Mouse (Mus musculus): ENCODE results near the gene Ewsr1. TPM values are rescaled to one million over a fixed set of nuclear protein-coding genes. Genes with fewer than 3 reads are reported as not detected.
A peak's percentile ranks its signal among the peaks of the same experiment; 100 is the strongest.

The Ewsr1 gene
- total RNA-seq (2014; fragmentation: Nextera tagmentation) (454 and 476 TPM in 2 replicates), total RNA-seq (2017) (527 and 560 TPM in 2 replicates), polyA plus RNA-seq (2012) (1,012 and 1,154 TPM in 2 replicates)

GRCm38 (mm10) chr11:5098736-5099542 is at the start of gene Ewsr1, which contains the start of gene Rhbdd3:
Gene Ewsr1, minus strand, starts transcription at chr11:5099266.
Gene Rhbdd3, plus strand, starts transcription at chr11:5098926.
- Histone ChIP-seq H3K4me1 (ENCODE audit: insufficient read depth, low read depth, low read length) (peaks cover 70% of the 10 kb centered on the region), H3K27me3 (ENCODE audit: insufficient read depth, low read length) (no peaks in the 10 kb centered on the region), H3K36me3 (replicated peaks) (peaks cover 49% of the 10 kb centered on the region), H3K4me3 (ENCODE audit: low read depth, low read length) (peak within 1 kb of the TSS; percentile 93), H3K9me3 (replicated peaks) (no peaks in the 10 kb centered on the region)
- no peak for TF ChIP-seq GATA1 (IDR thresholded peaks at IDR 0.05; ENCODE audit: borderline replicate concordance, low read length)
- no peak for TF ChIP-seq TAL1 (conservative IDR thresholded peaks at IDR 0.05; ENCODE audit: low read depth, low read length)
- TF ChIP-seq CTCF (IDR thresholded peaks at IDR 0.05; ENCODE audit: low read depth, low read length): no peak
- TF ChIP-seq POLR2AphosphoS5 (IDR thresholded peaks at IDR 0.05; ENCODE audit: insufficient replicate concordance, low read depth, low read length): no peak
- no peak for TF ChIP-seq GATA2 (IDR thresholded peaks at IDR 0.05; ENCODE audit: borderline replicate concordance, low read depth, low read length)
- peak; percentile 58 for ATAC-seq (ENCODE audit: extremely low read depth, insufficient number of reproducible peaks, low FRiP score, poor library complexity, severe bottlenecking)
- DNase-seq (ENCODE audit: low spot score): peak; percentile 84

DNA sequence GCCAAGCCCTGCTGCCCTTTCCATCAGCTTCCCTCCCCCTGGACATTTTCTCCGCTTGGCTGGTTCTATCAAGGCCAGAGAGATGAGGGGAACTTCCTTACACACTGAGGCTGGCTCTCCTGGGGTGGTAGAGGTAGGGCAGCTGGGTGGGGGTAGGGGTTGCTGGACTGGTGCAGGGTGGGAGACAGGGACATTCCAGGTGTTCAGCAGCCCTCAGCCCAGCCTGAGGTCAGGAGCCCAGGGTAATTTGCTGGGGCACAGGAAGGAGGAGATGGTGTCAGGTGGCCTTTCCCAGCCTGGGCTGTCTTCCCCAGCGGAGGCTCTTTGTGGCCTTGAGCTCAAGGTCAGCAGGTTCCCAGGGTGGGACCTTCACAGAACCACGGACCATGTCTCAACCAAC is 46.5 kb upstream of the Ewsr1 start:
- DNase-seq (ENCODE audit: low spot score) (no peak), ATAC-seq (ENCODE audit: extremely low read depth, insufficient number of reproducible peaks, low FRiP score, poor library complexity, severe bottlenecking) (no peak)
- TF ChIP-seq CTCF (IDR thresholded peaks at IDR 0.05; ENCODE audit: low read depth, low read length) (no peak), POLR2AphosphoS5 (IDR thresholded peaks at IDR 0.05; ENCODE audit: insufficient replicate concordance, low read depth, low read length) (no peak), GATA2 (IDR thresholded peaks at IDR 0.05; ENCODE audit: borderline replicate concordance, low read depth, low read length) (no peak), TAL1 (conservative IDR thresholded peaks at IDR 0.05; ENCODE audit: low read depth, low read length) (no peak), GATA1 (IDR thresholded peaks at IDR 0.05; ENCODE audit: borderline replicate concordance, low read length) (no peak)
- no peaks in the 10 kb centered on the region for H3K36me3 ChIP-seq (replicated peaks)
- no peak overlapping the region for H3K4me3 ChIP-seq (ENCODE audit: low read depth, low read length)
- H3K9me3 ChIP-seq (replicated peaks): no peaks in the 10 kb centered on the region
- H3K4me1 ChIP-seq (ENCODE audit: insufficient read depth, low read depth, low read length): no peaks in the 10 kb centered on the region
- H3K27me3 ChIP-seq (ENCODE audit: insufficient read depth, low read length): peaks cover 44% of the 10 kb centered on the region

GRCm38 (mm10) chr11:5141965-5142364 is 42.9 kb upstream of the Ewsr1 start:
- H3K9me3 ChIP-seq (replicated peaks): no peaks in the 10 kb centered on the region
- DNase-seq (ENCODE audit: low spot score) (no peak), ATAC-seq (ENCODE audit: extremely low read depth, insufficient number of reproducible peaks, low FRiP score, poor library complexity, severe bottlenecking) (no peak)
- peaks cover 53% of the 10 kb centered on the region for H3K27me3 ChIP-seq (ENCODE audit: insufficient read depth, low read length)
- H3K36me3 ChIP-seq (replicated peaks): no peaks in the 10 kb centered on the region
- no peaks in the 10 kb centered on the region for H3K4me1 ChIP-seq (ENCODE audit: insufficient read depth, low read depth, low read length)
- no peak for TF ChIP-seq GATA1 (IDR thresholded peaks at IDR 0.05; ENCODE audit: borderline replicate concordance, low read length)
- TF ChIP-seq POLR2AphosphoS5 (IDR thresholded peaks at IDR 0.05; ENCODE audit: insufficient replicate concordance, low read depth, low read length): no peak
- no peak for TF ChIP-seq GATA2 (IDR thresholded peaks at IDR 0.05; ENCODE audit: borderline replicate concordance, low read depth, low read length)
- TF ChIP-seq CTCF (IDR thresholded peaks at IDR 0.05; ENCODE audit: low read depth, low read length): no peak
- TF ChIP-seq TAL1 (conservative IDR thresholded peaks at IDR 0.05; ENCODE audit: low read depth, low read length): no peak
- no peak overlapping the region for H3K4me3 ChIP-seq (ENCODE audit: low read depth, low read length)

DNA sequence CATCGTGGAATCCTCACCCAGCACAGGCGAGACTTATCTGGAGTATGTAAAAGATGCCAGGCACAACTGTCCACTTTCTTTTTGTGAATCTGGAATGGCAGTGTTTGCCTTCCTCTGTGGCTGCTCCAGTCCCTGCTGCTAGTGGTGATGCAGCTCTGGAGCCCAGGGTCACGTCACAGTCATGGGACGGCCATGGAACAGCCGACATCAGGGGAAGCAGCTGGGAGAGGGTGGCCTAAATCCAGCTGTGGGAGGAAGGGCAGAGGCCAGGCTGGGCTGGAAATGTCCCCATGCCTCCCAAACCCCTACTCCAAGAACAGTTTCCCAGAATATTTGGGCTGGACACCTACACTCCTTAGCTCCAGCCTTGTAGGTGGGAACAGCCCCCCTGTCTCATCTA is 42.2 kb upstream of the Ewsr1 start:
- ATAC-seq (ENCODE audit: extremely low read depth, insufficient number of reproducible peaks, low FRiP score, poor library complexity, severe bottlenecking) (no peak), DNase-seq (ENCODE audit: low spot score) (no peak)
- no peaks in the 10 kb centered on the region for H3K4me1 ChIP-seq (ENCODE audit: insufficient read depth, low read depth, low read length)
- H3K36me3 ChIP-seq (replicated peaks): no peaks in the 10 kb centered on the region
- H3K27me3 ChIP-seq (ENCODE audit: insufficient read depth, low read length): peaks cover 54% of the 10 kb centered on the region
- TF ChIP-seq GATA2 (IDR thresholded peaks at IDR 0.05; ENCODE audit: borderline replicate concordance, low read depth, low read length): no peak
- no peak for TF ChIP-seq POLR2AphosphoS5 (IDR thresholded peaks at IDR 0.05; ENCODE audit: insufficient replicate concordance, low read depth, low read length)
- no peak for TF ChIP-seq TAL1 (conservative IDR thresholded peaks at IDR 0.05; ENCODE audit: low read depth, low read length)
- TF ChIP-seq GATA1 (IDR thresholded peaks at IDR 0.05; ENCODE audit: borderline replicate concordance, low read length): no peak
- no peak for TF ChIP-seq CTCF (IDR thresholded peaks at IDR 0.05; ENCODE audit: low read depth, low read length)
- H3K9me3 ChIP-seq (replicated peaks): no peaks in the 10 kb centered on the region
- H3K4me3 ChIP-seq (ENCODE audit: low read depth, low read length): no peak overlapping the region

GRCm38 (mm10) chr11:5140619-5141018 is 41.6 kb upstream of the Ewsr1 start:
- Histone ChIP-seq H3K9me3 (replicated peaks) (no peaks in the 10 kb centered on the region), H3K4me1 (ENCODE audit: insufficient read depth, low read depth, low read length) (no peaks in the 10 kb centered on the region), H3K36me3 (replicated peaks) (no peaks in the 10 kb centered on the region), H3K27me3 (ENCODE audit: insufficient read depth, low read length) (peaks cover 50% of the 10 kb centered on the region), H3K4me3 (ENCODE audit: low read depth, low read length) (no peak overlapping the region)
- TF ChIP-seq CTCF (IDR thresholded peaks at IDR 0.05; ENCODE audit: low read depth, low read length) (no peak), GATA2 (IDR thresholded peaks at IDR 0.05; ENCODE audit: borderline replicate concordance, low read depth, low read length) (no peak), POLR2AphosphoS5 (IDR thresholded peaks at IDR 0.05; ENCODE audit: insufficient replicate concordance, low read depth, low read length) (no peak), TAL1 (conservative IDR thresholded peaks at IDR 0.05; ENCODE audit: low read depth, low read length) (no peak), GATA1 (IDR thresholded peaks at IDR 0.05; ENCODE audit: borderline replicate concordance, low read length) (no peak)
- ATAC-seq (ENCODE audit: extremely low read depth, insufficient number of reproducible peaks, low FRiP score, poor library complexity, severe bottlenecking) (no peak), DNase-seq (ENCODE audit: low spot score) (no peak)

DNA sequence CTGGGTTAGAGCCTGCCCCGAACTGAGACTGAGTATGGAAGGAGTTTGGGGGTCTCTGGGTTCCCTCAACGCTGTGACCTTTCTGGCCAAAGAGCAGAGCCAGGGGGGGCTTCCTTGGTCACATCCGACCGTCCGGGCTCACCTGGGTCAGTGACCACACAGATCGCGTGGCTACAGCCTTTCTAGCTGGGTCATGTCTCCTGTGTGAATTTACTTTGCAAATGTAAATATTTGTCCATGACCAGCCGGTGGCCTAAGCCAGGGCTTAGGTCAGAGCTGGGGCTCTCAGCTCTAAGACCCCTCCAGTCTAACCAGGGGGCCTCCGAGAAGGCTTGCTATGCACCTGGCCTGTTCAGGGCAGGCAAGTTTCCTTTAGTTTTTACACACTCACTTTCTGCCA is 40.3 kb upstream of the Ewsr1 start:
- H3K4me3 ChIP-seq (ENCODE audit: low read depth, low read length): no peak overlapping the region
- peaks cover 53% of the 10 kb centered on the region for H3K27me3 ChIP-seq (ENCODE audit: insufficient read depth, low read length)
- no peaks in the 10 kb centered on the region for H3K36me3 ChIP-seq (replicated peaks)
- no peaks in the 10 kb centered on the region for H3K9me3 ChIP-seq (replicated peaks)
- TF ChIP-seq GATA2 (IDR thresholded peaks at IDR 0.05; ENCODE audit: borderline replicate concordance, low read depth, low read length): no peak
- no peak for TF ChIP-seq CTCF (IDR thresholded peaks at IDR 0.05; ENCODE audit: low read depth, low read length)
- no peak for TF ChIP-seq TAL1 (conservative IDR thresholded peaks at IDR 0.05; ENCODE audit: low read depth, low read length)
- TF ChIP-seq GATA1 (IDR thresholded peaks at IDR 0.05; ENCODE audit: borderline replicate concordance, low read length): no peak
- no peak for TF ChIP-seq POLR2AphosphoS5 (IDR thresholded peaks at IDR 0.05; ENCODE audit: insufficient replicate concordance, low read depth, low read length)
- no peaks in the 10 kb centered on the region for H3K4me1 ChIP-seq (ENCODE audit: insufficient read depth, low read depth, low read length)
- DNase-seq (ENCODE audit: low spot score) (no peak), ATAC-seq (ENCODE audit: extremely low read depth, insufficient number of reproducible peaks, low FRiP score, poor library complexity, severe bottlenecking) (no peak)
